ENCODE assay signal across 21 mouse cellular contexts in the genomic region with DNA sequence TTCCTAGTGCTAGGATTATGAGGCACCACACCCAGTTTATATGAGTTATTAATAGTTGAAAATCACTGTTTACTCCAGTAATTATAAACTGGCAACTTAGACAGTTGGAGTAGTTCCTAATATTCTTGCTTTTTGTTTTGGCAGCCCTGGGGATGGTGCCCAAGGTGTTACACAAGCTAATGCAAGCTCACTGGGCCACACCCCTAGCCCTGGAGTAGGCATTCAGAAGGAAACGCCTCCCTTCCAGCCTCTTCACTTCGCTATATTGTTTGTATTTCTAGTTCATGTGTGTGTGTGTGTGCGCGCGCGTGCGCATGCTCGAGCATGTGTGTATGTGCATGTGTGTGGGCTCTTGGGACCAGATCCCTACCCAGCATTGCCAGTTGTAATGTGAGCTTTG. TPM values are rescaled to one million over a fixed set of nuclear protein-coding genes. Genes with fewer than 3 reads are reported as not detected.
DNase-seq lines count a peak whose midpoint lies in the region; ATAC-seq and TF ChIP-seq lines count a peak whose summit lies in the region.
"Had no signal": no experiment of that assay in that cellular context is flagged by ENCODE, and none has a peak within 500 bp of the region (broad histone marks: within the 10 kb centered on the region; RNA-seq: fewer than 3 reads in every experiment).

No protein-coding gene starts in this region.

- H3K36me3 ChIP-seq in stomach, postnatal 0 days (ENCODE audit: control insufficient read depth, insufficient read depth, low read length), result 0 out of 2 replicates have a peak, but pooled peaks cover 2% of the 10 kb centered on the region
- peaks cover 12% of the 10 kb centered on the region for H3K36me3 ChIP-seq in hindbrain, embryonic 14.5 days (replicated peaks; ENCODE audit: control insufficient read depth, insufficient read depth)

- no peak for TF ChIP-seq EP300 in stomach, postnatal 0 days (optimal IDR thresholded peaks at IDR 0.05)

- WGBS in stomach, postnatal 0 days, result 79% methylated on average over 8 of the region's 8 CpGs
- 96% methylated on average over 8 of the region's 8 CpGs for WGBS in hindbrain, embryonic 14.5 days

- DNase-seq in adrenal gland, postnatal 25 days, result peak; percentile 7
- no peak for DNase-seq in adrenal gland, postnatal 14 days
- DNase-seq in layer of hippocampus, adult 9-11 months, result peak; percentile 21
- DNase-seq in layer of hippocampus, postnatal 36 days, result no peak
- peak; percentile 39 for DNase-seq in lung, postnatal 14 days
- DNase-seq in stomach, postnatal 0 days (ENCODE audit: low spot score), result no peak
- no peak for DNase-seq in hindbrain, embryonic 14.5 days (ENCODE audit: low spot score)
- DNase-seq in natural killer cell, adult 2 months (ENCODE audit: low spot score in 2 of 2), result no peak
- DNase-seq: adrenal gland, adult 2 months; cerebellum, adult 18-20 months; cerebellum, adult 9-11 months; cerebellum, postnatal 36 days; heart, adult 2 months; heart, postnatal 14 days had no signal

- no peaks in the 10 kb centered on the region for H3K9me3 ChIP-seq in stomach, postnatal 0 days (ENCODE audit: control insufficient read depth, low read length)
- no peaks in the 10 kb centered on the region for H3K9me3 ChIP-seq in hindbrain, embryonic 14.5 days (ENCODE audit: control insufficient read depth, low read length)
- H3K9me3 ChIP-seq: embryonic facial prominence, embryonic 15.5 days; forebrain, embryonic 10.5 days; heart, embryonic 15.5 days; hindbrain, embryonic 13.5 days had no signal

- ATAC-seq in stomach, postnatal 0 days (ENCODE audit: low FRiP score, low TSS enrichment), result no peak
- ATAC-seq in hindbrain, embryonic 14.5 days (ENCODE audit: low FRiP score), result no peak
- ATAC-seq: forebrain, embryonic 14.5 days had no signal

- no peak overlapping the region for H3K9ac ChIP-seq in stomach, postnatal 0 days (ENCODE audit: low read length)
- no peak overlapping the region for H3K9ac ChIP-seq in hindbrain, embryonic 14.5 days
- H3K9ac ChIP-seq: embryonic facial prominence, embryonic 15.5 days; heart, embryonic 15.5 days; hindbrain, embryonic 13.5 days had no signal

- H3K4me2 ChIP-seq in stomach, postnatal 0 days (replicated peaks; ENCODE audit: low read depth), result no peak overlapping the region
- no peak overlapping the region for H3K4me2 ChIP-seq in hindbrain, embryonic 14.5 days (replicated peaks)
- H3K4me2 ChIP-seq: embryonic facial prominence, embryonic 15.5 days; heart, embryonic 11.5 days; heart, embryonic 15.5 days; hindbrain, embryonic 13.5 days had no signal

- H3K27ac ChIP-seq in stomach, postnatal 0 days (replicated peaks), result no peak overlapping the region
- H3K27ac ChIP-seq in hindbrain, embryonic 14.5 days, result no peak overlapping the region
- H3K27ac ChIP-seq: embryonic facial prominence, embryonic 15.5 days; forebrain, embryonic 10.5 days; heart, adult 2 months; heart, embryonic 15.5 days; hindbrain, embryonic 13.5 days had no signal

- no peak overlapping the region for H3K4me3 ChIP-seq in stomach, postnatal 0 days (ENCODE audit: low read depth, low read length)
- no peak overlapping the region for H3K4me3 ChIP-seq in hindbrain, embryonic 14.5 days (replicated peaks; ENCODE audit: low read length)
- H3K4me3 ChIP-seq: embryonic facial prominence, embryonic 15.5 days; erythroblast, embryonic 14.5 days; forebrain, embryonic 10.5 days; heart, adult 2 months; heart, embryonic 15.5 days; hindbrain, embryonic 13.5 days had no signal

- H3K4me1 ChIP-seq in stomach, postnatal 0 days (replicated peaks; ENCODE audit: control insufficient read depth, insufficient read depth), result no peaks in the 10 kb centered on the region
- no peaks in the 10 kb centered on the region for H3K4me1 ChIP-seq in hindbrain, embryonic 14.5 days (replicated peaks; ENCODE audit: control insufficient read depth, insufficient read depth, low read length)
- H3K4me1 ChIP-seq: embryonic facial prominence, embryonic 15.5 days; forebrain, embryonic 10.5 days; heart, embryonic 15.5 days; hindbrain, embryonic 13.5 days had no signal

- H3K27me3 ChIP-seq in stomach, postnatal 0 days (ENCODE audit: control insufficient read depth, insufficient read depth, low read length), result no peaks in the 10 kb centered on the region
- H3K27me3 ChIP-seq in hindbrain, embryonic 14.5 days (ENCODE audit: control insufficient read depth, insufficient read depth, low read length), result no peaks in the 10 kb centered on the region
- H3K27me3 ChIP-seq: embryonic facial prominence, embryonic 15.5 days; heart, embryonic 15.5 days; hindbrain, embryonic 13.5 days had no signal

- TF ChIP-seq CTCF in stomach, postnatal 0 days (IDR thresholded peaks at IDR 0.05; ENCODE audit: low read depth), result no peak

RNA-seq across cellular contexts. Expression of a gene that starts 46.7 kb away (rescaled TPM):
- total RNA-seq in adrenal gland, postnatal 25 days (2021), result 33.1 and 41.2 TPM in 2 replicates
- 40.9 and 44.4 TPM in 2 replicates for total RNA-seq in adrenal gland, postnatal 14 days (2021)
- total RNA-seq in layer of hippocampus, postnatal 36 days (2021), result 100 to 1,000 TPM in 1 of 2 experiments, 10 to 100 TPM in 1; 94.5 to 101 TPM
- 28.4 and 29.3 TPM in 2 replicates for polyA plus RNA-seq in stomach, postnatal 0 days (2015; fragmentation: Nextera tagmentation; extraction: Ambion mirVana)
- 107 and 117 TPM in 2 replicates for polyA plus RNA-seq in hindbrain, embryonic 14.5 days (2014; fragmentation: Nextera tagmentation; extraction: Ambion mirVana)

Comparison
In these comparisons a context has a peak if more than half of its experiments do, and no peak if none do; other contexts are left out.
1. DNase-seq: peak in adrenal gland, postnatal 25 days (single experiment), layer of hippocampus, adult 9-11 months (single experiment) and lung, postnatal 14 days (single experiment); none in adrenal gland, postnatal 14 days (single experiment), layer of hippocampus, postnatal 36 days (0 of 2), stomach, postnatal 0 days (single experiment), hindbrain, embryonic 14.5 days (single experiment) and natural killer cell, adult 2 months (0 of 2).